Mouse (Mus musculus) splenic B cell, adult 2 months (primary cell): Measurements from ENCODE around the gene Coro7.
A peak's percentile ranks its signal among the peaks of the same experiment; 100 is the strongest.

Source experiments
- DNase-seq: peaks from one replicate; pipeline ENCODE4 v3.0.0-alpha.2; 2011; ENCODE audit warnings: low read depth, low spot score
- H3K27me3 ChIP-seq: 2 replicates; pipeline ENCODE4 v1.6.1; 2012; ENCODE audit warnings: mild to moderate bottlenecking, low read length, moderate library complexity, mixed read lengths; ENCODE audit not compliant: control insufficient read depth, poor library complexity, insufficient read depth, severe bottlenecking
- H3K36me3 ChIP-seq: 2 replicates; pipeline ENCODE4 v1.6.1; 2012; ENCODE audit warnings: mild to moderate bottlenecking, low read length, moderate library complexity, mixed read lengths; ENCODE audit not compliant: control insufficient read depth, poor library complexity, insufficient read depth, severe bottlenecking

Coro7 gene

GRCm38 (mm10) chr16:4629950-4630349, 49.6 kb downstream of the Coro7 start:
- DNase-seq: peak; percentile 87
- H3K36me3 ChIP-seq: peaks cover 10% of the 10 kb centered on the region
- no peaks in the 10 kb centered on the region for H3K27me3 ChIP-seq

GRCm38 (mm10) chr16:4628898-4629419, 50.6 kb downstream of the Coro7 start:
- no peak for DNase-seq
- H3K27me3 ChIP-seq: no peaks in the 10 kb centered on the region
- H3K36me3 ChIP-seq: peaks cover 10% of the 10 kb centered on the region

GRCm38 (mm10) chr16:4627105-4627504, 52.5 kb downstream of the Coro7 start:
- no peaks in the 10 kb centered on the region for H3K27me3 ChIP-seq
- peaks cover 10% of the 10 kb centered on the region for H3K36me3 ChIP-seq
- no peak for DNase-seq

- peaks cover 8% of the 10 kb centered on the region for H3K36me3 ChIP-seq
- H3K27me3 ChIP-seq: no peaks in the 10 kb centered on the region
- peak; percentile 91 for DNase-seq
These were observed 55.0 kb downstream of the Coro7 start, which contains the start of gene Pam16 for GRCm38 (mm10) chr16:4624481-4625110. Gene Pam16 (minus strand): TSS chr16:4624988.

GRCm38 (mm10) chr16:4624074-4624473, 55.5 kb downstream of the Coro7 start:
- Histone ChIP-seq H3K36me3 (peaks cover 7% of the 10 kb centered on the region), H3K27me3 (no peaks in the 10 kb centered on the region)

GRCm38 (mm10) chr16:4616829-4617228, 62.7 kb downstream of the Coro7 start:
- DNase-seq: no peak
- no peaks in the 10 kb centered on the region for H3K27me3 ChIP-seq
- H3K36me3 ChIP-seq: peaks cover 1% of the 10 kb centered on the region; the same call in 1 of the 2 replicates

More at GRCm38 (mm10) chr16:4624074-4624473, 55.5 kb downstream of the Coro7 start:
- DNase-seq: no peak

- no peaks in the 10 kb centered on the region for H3K27me3 ChIP-seq
- no peak for DNase-seq
These were observed 64.3 kb downstream of the Coro7 start for GRCm38 (mm10) chr16:4615297-4615696.

GRCm38 (mm10) chr16:4614639-4615038, 64.9 kb downstream of the Coro7 start:
- DNase-seq: no peak
- Histone ChIP-seq H3K27me3 (no peaks in the 10 kb centered on the region), H3K36me3 (peaks cover 1% of the 10 kb centered on the region; the same call in 1 of the 2 replicates)

More at GRCm38 (mm10) chr16:4615297-4615696, 64.3 kb downstream of the Coro7 start:
- peaks cover 1% of the 10 kb centered on the region; the same call in 1 of the 2 replicates for H3K36me3 ChIP-seq

- H3K36me3 ChIP-seq: peaks cover 1% of the 10 kb centered on the region; the same call in 1 of the 2 replicates
- DNase-seq: no peak
- H3K27me3 ChIP-seq: no peaks in the 10 kb centered on the region
These were observed 65.8 kb downstream of the Coro7 start for GRCm38 (mm10) chr16:4613736-4614135.

GRCm38 (mm10) chr16:4611676-4612075, 67.9 kb downstream of the Coro7 start:
- no peak for DNase-seq
- Histone ChIP-seq H3K27me3 (no peaks in the 10 kb centered on the region), H3K36me3 (peaks cover 1% of the 10 kb centered on the region; the same call in 1 of the 2 replicates)

GRCm38 (mm10) chr16:4611193-4611592, 68.4 kb downstream of the Coro7 start:
- H3K27me3 ChIP-seq: no peaks in the 10 kb centered on the region
- no peak for DNase-seq
- peaks cover 1% of the 10 kb centered on the region; the same call in 1 of the 2 replicates for H3K36me3 ChIP-seq

GRCm38 (mm10) chr16:4608532-4609059, 71.0 kb downstream of the Coro7 start:
- Histone ChIP-seq H3K27me3 (no peaks in the 10 kb centered on the region), H3K36me3 (no peaks in the 10 kb centered on the region)
- no peak for DNase-seq

- Histone ChIP-seq H3K36me3 (no peaks in the 10 kb centered on the region), H3K27me3 (no peaks in the 10 kb centered on the region)
- DNase-seq: peak; percentile 91
These were observed 71.6 kb downstream of the Coro7 start for GRCm38 (mm10) chr16:4607818-4608531.

- DNase-seq: no peak
- Histone ChIP-seq H3K27me3 (no peaks in the 10 kb centered on the region), H3K36me3 (no peaks in the 10 kb centered on the region)
These were observed 73.0 kb downstream of the Coro7 start for GRCm38 (mm10) chr16:4606431-4607084.
